Mouse (Mus musculus): ENCODE results near the gene Scgb1b3. TPM values are rescaled to one million over a fixed set of nuclear protein-coding genes. Genes with fewer than 3 reads are reported as not detected.

Gene Scgb1b3
- total RNA-seq (2021): not detected
- long read RNA-seq, experiment 1: 0 reads
- long read RNA-seq, experiment 2: 0 reads

- Histone ChIP-seq H3K4me3 (no peak within 1 kb of the TSS), H3K27ac (no peak within 1 kb of the TSS)
- DNase-seq (ENCODE audit: low spot score in 2 of 2): no peak
- TF ChIP-seq CTCF (conservative IDR thresholded peaks at IDR 0.05): no peak
Measured at GRCm38 (mm10) chr7:31375292-31375691, at the start of gene Scgb1b3. TSS of gene Scgb1b3 (plus strand) at chr7:31375592.

GRCm38 (mm10) chr7:31362022-31362560, 13.3 kb upstream of the Scgb1b3 start, which contains the start of gene Scgb2b3:
TSS of gene Scgb2b3 (minus strand) at chr7:31362072.
- Histone ChIP-seq H3K4me3 (no peak within 1 kb of the TSS), H3K27ac (no peak within 1 kb of the TSS)
- no peak for TF ChIP-seq CTCF (conservative IDR thresholded peaks at IDR 0.05)
- DNase-seq (ENCODE audit: low spot score in 2 of 2): no peak

Other genes with a start within 250 kb of the Scgb1b3 start
- gene Scn1b, start 248.6 kb upstream of the Scgb1b3 start, total RNA-seq (2021): 100 to 1,000 TPM; 585 to 611 TPM
- 100 to 1,000 TPM; 118 to 124 TPM for gene Gramd1a, start 219.7 kb upstream of the Scgb1b3 start, total RNA-seq (2021)
- not detected for gene Scgb2b2, start 85.1 kb upstream of the Scgb1b3 start, total RNA-seq (2021)
- not detected for gene Scgb1b2, start 83.8 kb upstream of the Scgb1b3 start, total RNA-seq (2021)
- gene Scgb2b3, start 13.5 kb upstream of the Scgb1b3 start, total RNA-seq (2021): not detected

Measured in layer of hippocampus, adult 2 months (tissue).